In genomic region chr7:113765667-113766497, GRCm38 (mm10) we compare ENCODE assay signal across 8 mouse cellular contexts. TPM values are rescaled to one million over a fixed set of nuclear protein-coding genes. Genes with fewer than 3 reads are reported as not detected.
DNase-seq lines count a peak whose midpoint lies in the region; ATAC-seq lines count a peak whose summit lies in the region.

Gene Spon1, plus strand, starts transcription at chr7:113765998.

- peak; percentile 55 for DNase-seq in ZHBTc4 (ENCODE audit: low read depth, low spot score)
- DNase-seq in cerebellum, adult 9-11 months: peak; percentile 80
- peak; percentile 45 to 52 for DNase-seq in frontal cortex, postnatal 14 days (ENCODE audit: low spot score in 2 of 2)
- DNase-seq in left cerebral cortex, adult 8-10 months (ENCODE audit: low spot score in 2 of 2): peak; percentile 21 to 29
- peak; percentile 14 for DNase-seq in lung, postnatal 25 days (ENCODE audit: low spot score)
- peak; percentile 55 for DNase-seq in right cerebral cortex, adult 18-20 months

- peak; percentile 72 to 78 for ATAC-seq in hematopoietic stem cell, adult 5-6 weeks (replicated peaks in 1 of 2; ENCODE audit: insufficient read depth in 1 of 2, low FRiP score in 2 of 2, low TSS enrichment in 1 of 2, low read depth in 1 of 2, poor library complexity in 2 of 2, severe bottlenecking in 2 of 2)
- ATAC-seq in monocyte, adult 5-6 weeks (replicated peaks; ENCODE audit: insufficient number of reproducible peaks, low FRiP score, low TSS enrichment, poor library complexity, severe bottlenecking): no peak

RNA-seq across cellular contexts. Expression of gene Spon1, which starts in this region (rescaled TPM):
- total RNA-seq in hematopoietic stem cell, adult 5-6 weeks (2017): 0.19 TPM in 1 of 2 replicates, not detected in the other
- total RNA-seq in left cerebral cortex, adult 8-10 months (2022): 10 to 100 TPM; 39.1 to 44.5 (median 40.4) TPM
- 0.10 to 0.11 TPM in 2 of 3 replicates, not detected in the other for total RNA-seq in monocyte, adult 5-6 weeks (2017)

Comparison
In these comparisons a context has a peak if more than half of its experiments do, and no peak if none do; other contexts are left out.
1. RNA of gene Spon1 (total RNA-seq): 39.1 to 44.5 TPM in left cerebral cortex, adult 8-10 months; 0.19 TPM in hematopoietic stem cell, adult 5-6 weeks and 0.10 to 0.11 TPM in monocyte, adult 5-6 weeks; every median in the first group is over 10 times any median in the second.
2. Peak in ATAC-seq in hematopoietic stem cell, adult 5-6 weeks; RNA of the gene not detected or under 1 TPM.
3. DNase-seq: peak in every context shown above with its lines; median percentile 80 in cerebellum, adult 9-11 months; 55 in ZHBTc4; 55 in right cerebral cortex, adult 18-20 months; 48 in frontal cortex, postnatal 14 days; 25 in left cerebral cortex, adult 8-10 months; 14 in lung, postnatal 25 days.